Mouse (Mus musculus): ENCODE results near the gene Sptlc2.

The Sptlc2 gene

GRCm38 (mm10) chr12:87388122-87388774 is at the start of gene Sptlc2:
Gene Sptlc2, minus strand, starts transcription at chr12:87388355.
- peak; percentile 100 for DNase-seq (ENCODE audit: low read depth, low spot score)

- DNase-seq (ENCODE audit: low read depth, low spot score): no peak
Observed at GRCm38 (mm10) chr12:87428885-87429284, 40.7 kb upstream of the Sptlc2 start.

- DNase-seq (ENCODE audit: low read depth, low spot score): no peak
Observed at GRCm38 (mm10) chr12:87428295-87428694, 40.1 kb upstream of the Sptlc2 start.

GRCm38 (mm10) chr12:87426354-87427031 is 38.3 kb upstream of the Sptlc2 start:
- DNase-seq (ENCODE audit: low read depth, low spot score): no peak

- DNase-seq (ENCODE audit: low read depth, low spot score): no peak
Observed at GRCm38 (mm10) chr12:87424516-87424915, 36.4 kb upstream of the Sptlc2 start.

GRCm38 (mm10) chr12:87423700-87424099 is 35.5 kb upstream of the Sptlc2 start:
- DNase-seq (ENCODE audit: low read depth, low spot score): no peak

DNA sequence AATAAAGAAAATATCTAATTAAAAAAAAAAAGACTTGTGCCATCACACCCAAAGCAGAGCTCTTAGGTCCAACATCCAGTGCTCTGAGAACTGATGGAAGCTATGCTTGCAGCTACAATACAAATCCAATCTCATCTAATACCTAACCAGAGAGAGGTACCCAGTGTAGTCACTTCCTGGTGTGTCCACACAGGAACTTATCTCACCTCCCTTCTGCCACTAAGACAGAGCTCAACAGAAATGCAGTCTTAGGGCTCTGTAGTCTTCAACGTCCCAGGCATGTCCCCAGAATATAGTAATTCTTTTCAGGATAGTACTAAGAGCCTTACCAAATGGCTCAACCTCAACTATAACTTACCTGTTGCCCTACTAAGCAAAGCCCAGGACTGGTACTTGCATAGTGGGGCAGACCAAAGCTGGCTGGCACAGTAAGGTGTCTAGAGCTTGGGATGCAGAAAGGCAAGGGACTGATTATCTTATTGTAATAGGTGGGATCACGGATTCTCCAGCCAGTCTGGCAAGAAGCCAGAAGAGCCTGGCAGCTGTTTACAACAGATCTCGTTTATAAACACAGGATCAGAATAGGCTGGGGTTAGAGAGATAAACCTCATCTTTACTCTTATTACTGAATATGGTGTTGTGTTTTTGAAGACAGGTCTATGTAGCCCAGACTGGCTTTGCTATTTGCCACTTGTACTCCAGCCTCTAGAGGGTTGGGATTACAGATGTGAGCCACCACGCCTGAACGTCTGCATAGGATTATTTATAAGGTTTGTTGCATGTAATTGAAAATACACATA is 33.8 kb upstream of the Sptlc2 start:
- DNase-seq (ENCODE audit: low read depth, low spot score): no peak

- no peak for DNase-seq (ENCODE audit: low read depth, low spot score)
Observed at GRCm38 (mm10) chr12:87419974-87420485, 31.9 kb upstream of the Sptlc2 start.

GRCm38 (mm10) chr12:87418921-87419320 is 30.8 kb upstream of the Sptlc2 start:
- DNase-seq (ENCODE audit: low read depth, low spot score): no peak

GRCm38 (mm10) chr12:87416690-87417089 is 28.5 kb upstream of the Sptlc2 start:
- DNase-seq (ENCODE audit: low read depth, low spot score): peak; percentile 92

GRCm38 (mm10) chr12:87415358-87415757 is 27.2 kb upstream of the Sptlc2 start:
- DNase-seq (ENCODE audit: low read depth, low spot score): no peak

GRCm38 (mm10) chr12:87413179-87413790 is 25.1 kb upstream of the Sptlc2 start:
- peak; percentile 71 for DNase-seq (ENCODE audit: low read depth, low spot score)

DNA sequence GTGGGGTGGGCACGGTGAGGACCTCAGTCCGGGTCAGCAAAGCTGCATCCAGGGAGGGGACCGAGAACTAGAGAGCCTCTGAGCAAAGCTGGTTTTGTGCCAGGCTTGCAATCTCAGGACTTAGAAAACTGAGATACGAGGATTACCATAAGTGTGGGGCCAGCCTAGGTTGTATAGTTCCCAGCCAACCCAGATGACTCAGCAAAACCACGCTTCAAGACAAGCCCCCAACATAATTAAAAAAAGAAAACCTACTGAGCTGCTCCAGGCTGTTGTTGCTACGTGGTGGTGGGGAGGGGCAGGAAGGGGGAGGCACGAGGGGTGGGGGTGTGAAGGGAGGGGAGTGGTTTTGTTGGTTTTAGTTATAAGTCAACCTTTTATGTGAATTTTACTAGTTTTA is 22.8 kb upstream of the Sptlc2 start:
- peak; percentile 59 for DNase-seq (ENCODE audit: low read depth, low spot score)

- peak; percentile 88 for DNase-seq (ENCODE audit: low read depth, low spot score)
Observed at GRCm38 (mm10) chr12:87409123-87409522, 21.0 kb upstream of the Sptlc2 start.

DNA sequence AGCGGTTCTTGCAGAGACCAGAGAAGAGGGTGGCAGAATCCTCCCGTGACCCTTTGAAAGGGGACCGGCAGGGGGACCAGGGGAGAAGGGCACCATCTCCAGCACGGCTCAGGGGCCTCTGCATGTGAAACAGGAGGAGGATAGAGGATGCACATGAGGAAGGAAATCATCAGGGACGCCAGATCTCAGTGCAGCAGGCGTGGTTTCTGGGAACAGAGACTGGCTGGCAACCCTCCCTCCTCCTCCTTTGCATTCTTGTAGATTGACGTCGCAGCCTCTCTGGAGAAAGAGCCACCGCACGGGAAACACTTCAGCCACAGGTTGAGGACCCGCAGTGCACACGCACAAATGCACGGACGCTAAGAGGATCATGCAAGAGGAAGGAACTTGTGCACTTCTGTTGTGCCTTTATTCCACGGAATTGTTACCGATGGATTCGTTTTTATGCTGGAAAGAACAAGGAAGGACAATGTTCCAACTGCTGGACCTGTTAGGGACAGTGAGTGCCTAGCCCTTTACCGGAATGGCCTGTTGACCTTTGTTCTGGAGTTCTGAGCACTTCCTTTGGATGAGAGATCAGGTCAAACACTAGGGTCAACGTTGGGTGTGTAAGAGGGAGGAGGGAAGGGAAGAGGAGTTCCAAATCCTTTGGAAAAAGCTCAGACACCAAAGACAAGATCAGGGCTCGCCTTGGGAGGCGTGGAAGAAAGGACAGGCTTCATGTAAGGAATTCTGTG is 19.9 kb upstream of the Sptlc2 start:
- DNase-seq (ENCODE audit: low read depth, low spot score): peak; percentile 80

GRCm38 (mm10) chr12:87405721-87406120 is 17.6 kb upstream of the Sptlc2 start:
- peak; percentile 34 for DNase-seq (ENCODE audit: low read depth, low spot score)

- no peak for DNase-seq (ENCODE audit: low read depth, low spot score)
Observed at GRCm38 (mm10) chr12:87405165-87405564, 17.0 kb upstream of the Sptlc2 start.

DNA sequence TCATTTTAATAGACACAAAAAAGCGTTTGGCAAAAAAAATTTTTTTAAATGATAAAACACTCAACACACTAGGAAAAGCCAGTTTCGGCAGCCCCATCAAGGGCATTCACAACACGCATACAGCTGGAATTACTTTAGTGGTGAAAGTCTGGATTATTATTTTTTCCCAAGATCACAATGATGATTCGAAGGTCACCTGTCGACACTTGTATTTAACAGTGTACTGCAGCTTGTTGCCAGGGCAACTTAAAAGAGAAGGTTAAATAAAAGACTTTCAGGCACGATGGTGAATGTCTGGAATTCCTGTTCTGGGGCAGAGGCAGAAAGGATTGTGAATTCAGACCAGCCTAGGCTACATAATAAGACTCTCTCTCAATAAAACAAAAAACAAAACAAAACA is 13.7 kb upstream of the Sptlc2 start:
- DNase-seq (ENCODE audit: low read depth, low spot score): no peak

DNA sequence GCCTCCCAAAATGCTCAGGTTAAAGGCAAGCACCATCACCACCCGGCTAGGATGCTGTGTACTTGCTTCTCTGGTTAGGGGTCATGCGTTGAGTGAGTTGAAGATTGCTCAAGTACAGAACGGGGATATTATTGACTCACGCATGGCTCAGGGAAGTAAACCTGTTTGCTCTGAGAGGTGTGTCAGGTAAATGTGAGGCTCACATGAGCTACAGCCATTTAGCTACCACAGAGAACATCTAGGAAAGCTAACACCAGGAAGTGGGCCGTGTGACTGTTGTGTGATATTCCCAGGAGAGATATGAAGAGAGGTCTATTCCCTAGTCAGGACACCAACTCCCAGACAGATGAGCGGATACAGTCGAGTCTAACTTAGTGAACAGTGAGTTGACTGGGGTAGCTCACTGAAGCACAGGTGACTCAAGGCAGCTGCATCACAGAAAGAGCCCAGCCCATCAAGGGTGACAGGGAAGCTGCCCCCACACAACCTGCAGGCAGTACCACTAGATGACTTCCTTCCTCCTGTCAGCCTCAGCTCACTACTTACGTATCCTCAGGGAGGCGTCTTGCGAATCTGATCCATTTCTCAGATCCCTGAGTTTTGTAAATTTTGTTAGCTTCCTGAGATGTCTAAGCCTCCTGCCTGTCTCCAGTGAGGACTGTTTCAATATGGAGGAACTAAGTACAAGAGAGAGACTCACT is 11.1 kb upstream of the Sptlc2 start:
- no peak for DNase-seq (ENCODE audit: low read depth, low spot score)

- no peak for DNase-seq (ENCODE audit: low read depth, low spot score)
Observed at GRCm38 (mm10) chr12:87397811-87398417, 9.8 kb upstream of the Sptlc2 start.

Data from ES-CJ7 (cell line).